Mouse (Mus musculus): ENCODE results near the gene Crygn. TPM values are rescaled to one million over a fixed set of nuclear protein-coding genes. Genes with fewer than 3 reads are reported as not detected.

The Crygn gene
- total and polyA plus RNA-seq, 3 experiments, result 0.89 TPM; not detected in 2

DNA sequence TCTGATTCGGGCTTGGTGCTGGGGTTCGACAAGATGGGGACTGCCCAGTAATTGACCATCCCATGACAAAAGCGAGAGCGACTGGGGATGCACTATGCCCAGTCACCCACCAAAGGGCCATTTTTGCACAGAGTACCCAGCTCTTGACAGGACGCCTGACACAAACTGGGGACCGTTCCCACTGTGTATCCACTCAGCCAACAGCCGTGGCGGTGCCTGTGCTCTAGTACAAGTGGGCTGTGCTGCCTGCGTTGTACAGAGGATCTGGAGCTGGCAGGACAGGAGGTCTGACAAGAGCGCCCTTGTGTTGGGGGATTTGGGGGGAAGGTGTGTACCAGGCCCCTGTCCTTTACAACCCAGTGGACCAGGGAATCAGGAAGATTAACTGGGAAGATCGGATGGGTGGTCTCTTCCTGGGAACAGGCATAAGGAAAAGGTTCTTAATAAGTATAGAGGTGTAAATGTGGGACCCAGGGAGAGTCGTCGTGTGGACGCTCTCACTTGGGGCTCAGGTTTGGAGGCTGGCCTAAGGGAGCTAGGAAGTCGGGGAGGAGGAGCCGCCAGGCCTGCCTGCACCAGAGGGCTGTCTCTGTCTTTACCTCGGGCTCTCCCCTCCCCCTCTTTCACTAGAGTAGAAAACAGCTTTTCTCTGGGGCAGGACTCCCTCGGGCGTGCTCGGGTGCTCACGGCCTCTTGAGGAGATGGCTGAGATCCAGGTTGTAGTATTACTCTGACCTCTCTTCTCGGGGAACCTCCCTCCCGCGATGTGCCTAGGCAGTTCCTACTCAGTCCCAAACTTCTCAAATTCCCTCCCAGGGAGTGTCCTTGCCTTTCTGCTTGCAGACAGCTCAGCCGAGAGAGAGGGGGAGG, 6.3 kb downstream of the Crygn start:
- 0 out of 2 replicates have a peak, but pooled peaks have one; percentile 15 for TF ChIP-seq ELF1 (IDR thresholded peaks at IDR 0.05; ENCODE audit: low read depth, low read length)
- TF ChIP-seq MAX (IDR thresholded peaks at IDR 0.05; ENCODE audit: low read length), result no peak
- no peak for TF ChIP-seq TAL1 (IDR thresholded peaks at IDR 0.05; ENCODE audit: low read length)
- no peak for TF ChIP-seq ZC3H11A (IDR thresholded peaks at IDR 0.05; ENCODE audit: low read depth, low read length)
- no peak for TF ChIP-seq UBTF (IDR thresholded peaks at IDR 0.05; ENCODE audit: borderline replicate concordance, insufficient read depth, low read depth, low read length)
- no peak for TF ChIP-seq POLR2AphosphoS5 (IDR thresholded peaks at IDR 0.05; ENCODE audit: borderline replicate concordance, low read depth, low read length)
- peak; percentile 17; the same call in 1 of the 2 replicates for TF ChIP-seq SMC3 (IDR thresholded peaks at IDR 0.05; ENCODE audit: low read depth, low read length)
- TF ChIP-seq MAZ (IDR thresholded peaks at IDR 0.05; ENCODE audit: low read depth, low read length), result no peak
- TF ChIP-seq ZMIZ1 (IDR thresholded peaks at IDR 0.05; ENCODE audit: low read depth, low read length), result peak; percentile 66; the same call in 1 of the 2 replicates
- TF ChIP-seq MXI1 (IDR thresholded peaks at IDR 0.05; ENCODE audit: low read depth, low read length), result no peak; the same call in 1 of the 2 replicates
- no peak for TF ChIP-seq RAD21 (IDR thresholded peaks at IDR 0.05; ENCODE audit: low read depth, low read length)
- TF ChIP-seq MYC (IDR thresholded peaks at IDR 0.05; ENCODE audit: low read depth, low read length), result no peak
- TF ChIP-seq POLR2AphosphoS2 (IDR thresholded peaks at IDR 0.05; ENCODE audit: low read length), result no peak
- TF ChIP-seq SIN3A (IDR thresholded peaks at IDR 0.05; ENCODE audit: low read length), result peak; percentile 44
- TF ChIP-seq NELFE (IDR thresholded peaks at IDR 0.05; ENCODE audit: low read depth, low read length), result peak; percentile 43
- no peak for TF ChIP-seq CHD1 (IDR thresholded peaks at IDR 0.05; ENCODE audit: low read depth, low read length)
- TF ChIP-seq E2F4 (IDR thresholded peaks at IDR 0.05; ENCODE audit: borderline replicate concordance, low read depth, low read length), result no peak
- TF ChIP-seq MAFK (IDR thresholded peaks at IDR 0.05; ENCODE audit: borderline replicate concordance, low read depth, low read length), result no peak
- Histone ChIP-seq H3K4me3 (ENCODE audit: control insufficient read depth in 1 of 2, insufficient read depth in 1 of 2, low read depth in 2 of 2, low read length in 2 of 2) (peak overlapping the region; percentile 55 to 100), H3K9me3 (replicated peaks; ENCODE audit: insufficient read depth, low read length) (no peaks in the 10 kb centered on the region), H3K79me2 (ENCODE audit: control insufficient read depth, insufficient read depth, low read length, poor library complexity) (no peaks in the 10 kb centered on the region; the same call in 1 of the 2 replicates), H3K36me3 (ENCODE audit: control insufficient read depth in 1 of 2, insufficient read depth in 2 of 2, low read length in 2 of 2) (0 out of 4 replicates have a peak, but pooled peaks cover 0 to 2% of the 10 kb centered on the region in 2 experiments), H3K27ac (ENCODE audit: control insufficient read depth, low read depth, low read length) (no peak overlapping the region), H3K27me3 (ENCODE audit: control insufficient read depth in 1 of 2, insufficient read depth in 2 of 2, low read length in 2 of 2) (no peaks in the 10 kb centered on the region; a peak in 1 of 4 replicates), H3K9ac (ENCODE audit: control insufficient read depth, low read depth, low read length, poor library complexity, severe bottlenecking) (peak overlapping the region; percentile 89), H3K4me1 (ENCODE audit: control insufficient read depth in 1 of 2, insufficient read depth in 2 of 2, low read length in 2 of 2) (peaks cover 7 to 11% of the 10 kb centered on the region in 2 experiments)
- DNase-seq (ENCODE audit: low read depth, low spot score), result peak; percentile 82
